Mouse (Mus musculus) ES-Bruce4 (cell line): ENCODE measurements around the gene Dcps. TPM values are rescaled to one million over a fixed set of nuclear protein-coding genes. Genes with fewer than 3 reads are reported as not detected.

Source experiments
- H3K27ac ChIP-seq: 2 replicates; pipeline ENCODE4 v1.5.1; 2012; ENCODE audit warnings: low read length, inconsistent platforms; ENCODE audit not compliant: insufficient read depth
- H3K27me3 ChIP-seq: 2 replicates; pipeline ENCODE4 v1.6.1; 2012; ENCODE audit warnings: mild to moderate bottlenecking, low read length, inconsistent platforms; ENCODE audit not compliant: control insufficient read depth, poor library complexity, insufficient read depth, severe bottlenecking
- H3K36me3 ChIP-seq: 2 replicates; pipeline ENCODE4 v1.6.1; 2012; ENCODE audit warnings: inconsistent platforms, mild to moderate bottlenecking, low read length, moderate library complexity; ENCODE audit not compliant: control insufficient read depth, poor library complexity, insufficient read depth, severe bottlenecking
- H3K4me1 ChIP-seq: one replicate; pipeline ENCODE4 v1.8.1; 2011; ENCODE audit warnings: low read length; ENCODE audit not compliant: control insufficient read depth, insufficient read depth
- H3K4me3 ChIP-seq: 2 replicates; pipeline ENCODE4 v1.5.1; 2011; ENCODE audit warnings: low read depth, mild to moderate bottlenecking, low read length
- H3K9ac ChIP-seq: 2 replicates; pipeline ENCODE4 v1.6.1; 2012; ENCODE audit warnings: low read depth, mild to moderate bottlenecking, inconsistent platforms; ENCODE audit not compliant: poor library complexity, severe bottlenecking
- H3K9me3 ChIP-seq: replicated peaks from 2 replicates; pipeline ENCODE4 v1.6.1; 2012; ENCODE audit warnings: mild to moderate bottlenecking, low read length, inconsistent platforms; ENCODE audit not compliant: control insufficient read depth, poor library complexity, insufficient read depth, severe bottlenecking
- CTCF ChIP-seq: IDR thresholded peaks from one replicate; pipeline ENCODE4 v1.8.1; 2011; ENCODE audit warnings: low read depth, low read length
- EP300 ChIP-seq: IDR thresholded peaks from 2 replicates; pipeline ENCODE4 v1.6.1; 2011; ENCODE audit warnings: low read depth, low read length; ENCODE audit not compliant: insufficient read depth
- POLR2A ChIP-seq: IDR thresholded peaks from one replicate; pipeline ENCODE4 v1.8.1; 2011; ENCODE audit warnings: low read length; ENCODE audit not compliant: insufficient read depth
- polyA plus RNA-seq: library from polyadenylated mRNA; stranded (reverse); fragments of >200 nt; gene quantifications from 2 replicates; pipeline ENCODE4 v1.2.4, GENCODE M21; 2011; ENCODE audit warnings: low read depth; ENCODE audit not compliant: missing spikeins, insufficient read depth, insufficient read length

The Dcps gene
- polyA plus RNA-seq, 1 experiment = 41.4 TPM

DNA sequence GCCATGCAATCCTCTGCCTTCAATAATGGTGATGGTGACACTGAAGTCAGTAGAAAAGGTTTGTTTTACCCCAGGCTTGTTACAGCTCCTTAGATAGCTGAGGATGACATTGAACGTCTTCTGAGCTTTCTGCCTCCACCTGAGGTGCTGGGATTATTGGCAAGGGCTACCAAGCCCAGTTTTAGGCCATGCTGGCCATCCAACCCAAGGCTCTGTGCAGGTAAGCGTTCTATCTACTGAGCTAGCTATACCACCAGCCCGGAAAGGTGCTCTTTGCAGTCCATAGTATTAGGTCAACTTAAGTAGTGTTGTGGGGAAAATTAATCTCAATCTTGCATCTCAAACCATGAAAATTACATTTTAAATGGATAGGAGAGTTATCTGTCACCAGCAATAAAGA, 21.8 kb upstream of the Dcps start:
- no peaks in the 10 kb centered on the region for H3K9me3 ChIP-seq
- H3K27me3 ChIP-seq = no peaks in the 10 kb centered on the region
- no peak overlapping the region for H3K27ac ChIP-seq
- no peak overlapping the region for H3K4me3 ChIP-seq
- H3K36me3 ChIP-seq = no peaks in the 10 kb centered on the region
- TF ChIP-seq POLR2A (no peak), CTCF (no peak), EP300 (no peak)
- no peak overlapping the region for H3K9ac ChIP-seq
- H3K4me1 ChIP-seq = no peaks in the 10 kb centered on the region

DNA sequence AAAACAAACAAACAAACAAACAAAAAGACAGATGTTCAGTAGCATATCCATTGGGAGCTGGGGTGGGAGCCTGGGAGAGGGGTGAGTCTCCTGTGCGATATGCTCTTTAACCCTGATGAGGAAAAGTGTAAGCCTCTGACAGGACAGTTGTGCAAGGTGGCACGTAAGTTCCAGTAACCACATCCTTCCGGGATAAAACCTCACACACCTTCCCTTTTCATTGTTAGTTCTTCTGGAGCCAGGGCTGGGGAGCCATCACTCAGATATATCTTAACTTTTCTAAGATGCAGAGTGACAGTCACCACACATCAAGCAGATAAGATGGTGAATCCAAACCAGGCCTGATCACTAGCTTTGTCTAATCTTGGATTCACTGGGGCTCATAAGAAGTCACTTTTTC, 18.2 kb upstream of the Dcps start:
- Histone ChIP-seq H3K9ac (no peak overlapping the region), H3K27ac (no peak overlapping the region), H3K36me3 (no peaks in the 10 kb centered on the region), H3K4me3 (no peak overlapping the region), H3K9me3 (no peaks in the 10 kb centered on the region), H3K4me1 (no peaks in the 10 kb centered on the region), H3K27me3 (no peaks in the 10 kb centered on the region)
- TF ChIP-seq POLR2A (no peak), EP300 (no peak), CTCF (no peak)

DNA sequence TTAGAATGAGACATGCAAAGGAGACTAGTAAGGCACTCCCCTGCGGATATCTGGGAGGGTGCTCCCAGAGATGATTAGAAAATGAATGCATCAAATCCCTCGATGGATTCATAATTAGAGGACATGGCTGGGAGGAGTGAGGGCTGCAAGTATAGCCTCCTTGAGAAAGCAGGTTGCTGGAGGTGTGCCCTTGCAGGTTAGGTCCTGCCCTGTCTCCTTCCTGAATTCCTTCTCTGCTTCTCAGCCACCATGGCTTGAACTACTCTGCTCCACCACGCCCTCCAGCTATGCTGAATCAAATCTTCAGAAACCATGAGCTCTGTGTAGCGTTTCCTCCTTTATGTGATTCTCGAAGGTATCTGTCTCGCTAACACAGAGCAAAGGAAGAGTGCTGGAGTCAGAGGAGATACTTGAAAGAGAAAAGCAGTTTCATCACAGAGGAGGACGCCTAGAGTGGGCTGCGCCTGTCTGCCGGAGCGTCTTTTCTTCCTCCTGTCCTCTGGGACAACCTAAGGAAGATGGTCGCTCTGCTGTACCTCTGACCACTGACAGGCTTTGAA, 17.2 kb upstream of the Dcps start:
- Histone ChIP-seq H3K9ac (no peak overlapping the region), H3K27ac (no peak overlapping the region)
- TF ChIP-seq CTCF = no peak

DNA sequence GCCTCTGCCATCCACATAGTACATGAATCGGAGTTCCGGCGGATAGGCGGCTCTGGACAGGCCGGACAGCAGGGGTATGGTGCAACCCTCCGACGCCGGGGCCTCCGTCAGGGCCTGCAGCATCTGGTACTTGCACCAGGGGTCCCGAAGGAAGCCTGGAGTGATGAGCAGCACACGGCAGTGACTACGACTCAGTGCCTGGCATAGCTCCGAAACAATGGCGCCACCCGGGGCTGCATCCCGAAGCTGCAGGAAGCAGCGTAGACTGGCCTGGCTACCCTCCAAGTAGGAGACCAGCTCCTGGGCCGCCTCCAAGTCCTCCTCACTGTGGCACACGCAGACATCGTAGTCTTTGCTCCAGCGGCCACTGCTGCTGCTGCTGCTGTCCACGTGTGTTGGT, 12.8 kb upstream of the Dcps start:
- H3K9ac ChIP-seq = no peak overlapping the region
- no peaks in the 10 kb centered on the region for H3K9me3 ChIP-seq
- H3K36me3 ChIP-seq = no peaks in the 10 kb centered on the region
- TF ChIP-seq CTCF (peak; percentile 6), POLR2A (no peak)
- no peak overlapping the region for H3K27ac ChIP-seq
- H3K4me1 ChIP-seq = no peaks in the 10 kb centered on the region
- no peaks in the 10 kb centered on the region for H3K27me3 ChIP-seq
- peak overlapping the region; percentile 13; the same call in 1 of the 2 replicates for H3K4me3 ChIP-seq

More for the DNA sequence above, 17.2 kb upstream of the Dcps start:
- H3K36me3 ChIP-seq = no peaks in the 10 kb centered on the region
- H3K4me1 ChIP-seq = no peaks in the 10 kb centered on the region
- H3K27me3 ChIP-seq = no peaks in the 10 kb centered on the region
- H3K4me3 ChIP-seq = no peak overlapping the region
- no peaks in the 10 kb centered on the region for H3K9me3 ChIP-seq

DNA sequence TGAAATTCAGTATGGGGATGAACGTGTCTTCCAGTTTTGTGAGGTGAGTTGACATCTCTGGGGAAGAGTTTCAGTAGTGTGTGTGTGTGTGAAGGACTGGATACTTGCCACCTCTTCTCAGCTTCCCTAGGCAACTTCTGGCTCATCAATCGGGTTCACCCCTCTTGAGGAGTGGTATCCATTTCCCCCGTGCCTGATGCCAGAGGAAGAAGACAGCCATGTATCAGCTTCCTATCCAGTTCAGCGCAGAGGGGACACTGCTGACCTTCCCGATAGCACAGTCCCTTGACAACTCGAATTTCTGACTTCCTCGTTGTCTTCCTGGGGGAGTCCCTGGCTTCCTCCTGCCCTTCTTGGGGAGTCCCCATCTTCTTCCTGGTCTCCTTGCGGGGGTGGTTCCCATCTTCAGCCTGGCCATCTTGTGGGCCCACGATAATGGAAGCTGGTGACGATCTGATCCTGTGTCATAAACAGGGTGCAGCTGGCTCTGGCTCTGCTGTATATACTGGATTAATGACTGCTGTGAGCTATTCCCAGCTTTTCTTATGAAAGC, 11.6 kb upstream of the Dcps start:
- Histone ChIP-seq H3K4me3 (no peak overlapping the region), H3K9me3 (no peaks in the 10 kb centered on the region), H3K27me3 (no peaks in the 10 kb centered on the region), H3K4me1 (no peaks in the 10 kb centered on the region), H3K9ac (no peak overlapping the region), H3K36me3 (no peaks in the 10 kb centered on the region), H3K27ac (no peak overlapping the region)
- TF ChIP-seq CTCF (no peak), POLR2A (no peak), EP300 (no peak)

DNA sequence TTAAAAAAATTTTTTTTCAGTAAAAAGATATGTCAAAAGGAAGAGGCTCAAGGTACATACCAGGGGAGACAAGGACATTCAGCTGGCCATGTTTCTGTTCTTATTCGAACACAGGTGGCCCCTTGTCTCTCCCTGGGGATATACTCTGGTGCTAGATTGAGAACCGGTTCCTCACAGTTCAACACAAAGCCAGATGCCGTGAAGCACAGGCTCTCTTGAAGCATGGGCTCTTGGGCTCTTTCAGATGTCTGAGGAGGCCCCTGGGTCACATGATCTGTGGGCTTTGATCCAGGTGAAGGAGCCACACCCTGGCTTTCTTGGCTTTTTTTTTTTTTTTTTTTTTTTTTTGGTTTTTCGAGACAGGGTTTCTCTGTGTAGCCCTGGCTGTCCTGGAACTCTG, 10.6 kb upstream of the Dcps start:
- Histone ChIP-seq H3K9me3 (no peaks in the 10 kb centered on the region), H3K36me3 (no peaks in the 10 kb centered on the region), H3K27me3 (no peaks in the 10 kb centered on the region), H3K4me1 (no peaks in the 10 kb centered on the region), H3K4me3 (no peak overlapping the region), H3K9ac (no peak overlapping the region), H3K27ac (no peak overlapping the region)
- no peak for TF ChIP-seq CTCF
- TF ChIP-seq POLR2A = no peak
- no peak for TF ChIP-seq EP300
